Mouse (Mus musculus) neural tube, embryonic 12.5 days (tissue): ENCODE results near the gene Tgfbr1. TPM values are rescaled to one million over a fixed set of nuclear protein-coding genes. Genes with fewer than 3 reads are reported as not detected.

Experiments used
- ATAC-seq: fragments of 200-750 bp; cut with Nextera tagmentation; 2 replicates; pipeline ENCODE4 v1.8.0; 2017; ENCODE audit warnings: low read depth, mild to moderate bottlenecking, moderate TSS enrichment, moderate library complexity; ENCODE audit not compliant: low FRiP score
- H3K27ac ChIP-seq: fragments of 300-500 bp; sonication (generic); 2 replicates; pipeline ENCODE4 v1.5.1; 2016
- H3K27me3 ChIP-seq: fragments of 300-500 bp; sonication (generic); replicated peaks from 2 replicates; pipeline ENCODE4 v1.6.1; 2016; ENCODE audit warnings: mild to moderate bottlenecking
- H3K36me3 ChIP-seq: fragments of 300-500 bp; sonication (generic); 2 replicates; pipeline ENCODE4 v1.6.1; 2016; ENCODE audit warnings: mild to moderate bottlenecking
- H3K4me1 ChIP-seq: fragments of 300-500 bp; sonication (generic); 2 replicates; pipeline ENCODE4 v1.6.1; 2016
- H3K4me2 ChIP-seq: fragments of 300-500 bp; sonication (generic); replicated peaks from 2 replicates; pipeline ENCODE4 v1.6.1; 2016; ENCODE audit warnings: mild to moderate bottlenecking
- H3K4me3 ChIP-seq: fragments of 300-500 bp; sonication (generic); 2 replicates; pipeline ENCODE4 v1.5.1; 2016
- H3K9ac ChIP-seq: fragments of 300-500 bp; sonication (generic); 2 replicates; pipeline ENCODE4 v1.6.1; 2016; ENCODE audit warnings: mild to moderate bottlenecking
- H3K9me3 ChIP-seq: fragments of 300-500 bp; sonication (generic); 2 replicates; pipeline ENCODE4 v1.6.1; 2016; ENCODE audit warnings: mild to moderate bottlenecking
- WGBS: fragments of 180-500 bp; shearing (Covaris S2); methylation state at CpG from one replicate; pipeline ENCODE4 v1.1.7; 2016; 5-methylcytosine and 5-hydroxymethylcytosine counted together
- polyA plus RNA-seq: library from polyadenylated mRNA; unstranded; fragments of >200 nt; fragmentation: Nextera tagmentation; extraction: Ambion mirVana; gene quantifications from 2 replicates; pipeline ENCODE4 v1.2.1, GENCODE M21; 2016

The Tgfbr1 gene
- 82.8 and 85.4 TPM in 2 replicates for polyA plus RNA-seq

DNA sequence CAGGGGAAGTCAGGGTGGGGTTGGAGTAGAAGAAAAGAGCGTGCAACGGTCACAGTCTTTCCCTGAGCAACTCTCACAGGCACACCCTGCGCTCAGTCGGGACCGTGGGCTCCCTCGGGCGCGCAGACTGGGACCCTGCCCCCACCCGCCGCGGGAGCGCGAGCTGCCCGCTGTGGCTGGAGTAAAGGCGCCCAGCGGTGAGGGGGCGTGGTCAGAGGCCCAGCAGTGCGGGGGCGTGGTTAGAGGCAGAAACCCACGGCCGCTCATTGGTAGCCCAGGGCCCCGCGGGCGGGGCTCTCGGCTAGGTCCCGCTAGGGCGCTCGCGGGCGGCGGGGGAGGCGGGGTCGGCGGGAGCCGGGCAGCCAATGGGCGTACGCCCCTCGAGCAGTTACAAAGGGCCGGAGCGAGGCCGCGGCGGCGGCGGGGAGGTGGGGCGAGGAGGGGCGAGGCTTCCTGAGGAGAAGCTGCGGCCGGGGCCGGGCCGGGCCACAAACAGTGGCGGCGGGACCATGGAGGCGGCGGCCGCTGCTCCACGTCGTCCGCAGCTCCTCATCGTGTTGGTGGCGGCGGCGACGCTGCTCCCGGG lies at the start of gene Tgfbr1:
Gene Tgfbr1 (plus strand): TSS at position 420 of the 586 bp plus-strand sequence.
- Histone ChIP-seq H3K27ac (peak within 1 kb of the TSS; percentile 93), H3K27me3 (no peaks in the 10 kb centered on the region), H3K36me3 (no peaks in the 10 kb centered on the region), H3K4me3 (peak within 1 kb of the TSS; percentile 96), H3K4me2 (peak within 1 kb of the TSS; percentile 93), H3K4me1 (peaks cover 12% of the 10 kb centered on the region), H3K9ac (peak within 1 kb of the TSS; percentile 95), H3K9me3 (no peaks in the 10 kb centered on the region)
- WGBS, result under 1% methylated on average over 61 of the region's 65 CpGs
- peak; percentile 98 for ATAC-seq

DNA sequence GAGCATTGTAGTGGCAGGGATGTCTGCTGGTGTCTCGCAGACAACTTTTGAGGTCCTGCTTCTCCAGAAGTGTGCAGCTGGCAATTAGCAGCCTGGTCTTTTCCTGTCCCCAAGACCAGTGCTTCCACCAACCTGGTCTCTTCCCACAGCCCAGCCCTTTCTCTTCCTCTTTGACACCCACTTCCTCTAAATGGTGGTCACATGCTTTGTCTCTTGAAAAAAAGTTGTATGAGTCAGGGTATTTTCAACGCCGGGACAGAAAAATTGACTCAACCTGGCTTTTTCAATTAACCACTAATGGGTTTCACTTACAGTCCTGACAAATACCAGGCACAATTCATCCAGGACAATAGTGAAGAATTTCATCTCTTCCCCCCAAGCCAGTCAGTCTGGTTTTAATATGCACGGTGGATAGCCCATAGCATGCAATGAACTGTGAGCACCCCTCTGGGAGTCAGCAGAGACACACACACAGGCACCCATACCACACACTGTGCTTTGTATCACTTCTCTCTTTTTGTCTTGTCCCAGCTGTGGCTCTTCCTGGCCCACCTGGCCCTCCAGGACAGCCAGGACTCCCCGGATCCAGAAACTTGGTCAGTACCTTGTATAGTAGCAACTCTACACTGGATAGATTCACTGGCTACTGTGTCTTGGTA lies 49.6 kb upstream of the Tgfbr1 start:
- Histone ChIP-seq H3K9ac (no peak overlapping the region), H3K9me3 (no peaks in the 10 kb centered on the region), H3K36me3 (no peaks in the 10 kb centered on the region), H3K27me3 (no peaks in the 10 kb centered on the region), H3K4me3 (no peak overlapping the region), H3K4me1 (0 out of 2 replicates have a peak, but pooled peaks cover 2% of the 10 kb centered on the region), H3K27ac (no peak overlapping the region), H3K4me2 (no peak overlapping the region)
- WGBS, result 73% methylated on average over 5 of the region's 5 CpGs
- no peak for ATAC-seq

DNA sequence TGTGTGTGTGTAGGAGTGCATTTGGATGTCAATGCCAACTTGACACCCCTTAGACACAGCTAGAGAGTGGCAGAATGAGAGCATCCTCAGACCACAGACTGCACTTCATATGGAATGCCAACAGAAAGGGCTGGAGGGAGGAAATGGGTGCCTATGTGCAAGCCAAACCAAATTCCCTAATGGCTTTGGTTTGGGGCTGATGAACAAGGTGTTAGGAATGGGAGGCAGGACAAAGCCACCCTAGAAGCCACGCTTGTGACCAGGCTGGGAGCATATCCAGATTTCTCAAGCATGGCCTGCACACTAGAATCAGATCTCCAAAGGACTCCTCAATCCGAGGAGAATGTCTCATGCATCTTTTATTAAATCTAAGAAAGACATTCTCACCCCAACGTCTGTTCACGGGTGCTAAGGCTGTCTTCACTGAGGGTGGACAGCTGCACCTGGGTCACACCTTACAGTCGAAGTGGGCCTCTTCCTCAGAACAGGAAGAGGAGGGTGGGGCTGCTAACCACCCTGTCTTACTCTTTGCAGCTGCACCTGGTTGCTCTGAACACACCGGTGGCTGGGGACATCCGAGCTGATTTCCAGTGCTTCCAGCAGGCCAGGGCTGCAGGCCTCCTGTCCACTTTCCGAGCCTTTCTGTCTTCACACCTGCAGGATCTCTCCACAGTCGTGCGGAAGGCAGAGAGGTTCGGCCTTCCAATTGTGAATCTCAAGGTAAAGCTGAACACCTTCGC lies 43.0 kb upstream of the Tgfbr1 start:
- H3K36me3 ChIP-seq, result no peaks in the 10 kb centered on the region
- H3K9ac ChIP-seq, result no peak overlapping the region
- H3K9me3 ChIP-seq, result no peaks in the 10 kb centered on the region
- H3K27me3 ChIP-seq, result no peaks in the 10 kb centered on the region
- H3K27ac ChIP-seq, result no peak overlapping the region
- no peak overlapping the region for H3K4me2 ChIP-seq
- 88% methylated on average over 12 of the region's 12 CpGs for WGBS
- no peak for ATAC-seq
- no peak overlapping the region for H3K4me3 ChIP-seq
- H3K4me1 ChIP-seq, result no peaks in the 10 kb centered on the region

- 78% methylated on average over 6 of the region's 6 CpGs for WGBS
- Histone ChIP-seq H3K4me1 (no peaks in the 10 kb centered on the region), H3K4me2 (no peak overlapping the region), H3K27ac (no peak overlapping the region), H3K36me3 (no peaks in the 10 kb centered on the region), H3K27me3 (no peaks in the 10 kb centered on the region), H3K9me3 (no peaks in the 10 kb centered on the region), H3K9ac (no peak overlapping the region), H3K4me3 (no peak overlapping the region)
- ATAC-seq, result no peak
These were observed 42.2 kb upstream of the Tgfbr1 start for GRCm38 (mm10) chr4:47310812-47311211.

- no peak overlapping the region for H3K4me3 ChIP-seq
- no peak overlapping the region for H3K4me2 ChIP-seq
- no peak for ATAC-seq
- no peak overlapping the region for H3K9ac ChIP-seq
- H3K27ac ChIP-seq, result no peak overlapping the region
- H3K9me3 ChIP-seq, result no peaks in the 10 kb centered on the region
- no peaks in the 10 kb centered on the region for H3K27me3 ChIP-seq
- H3K36me3 ChIP-seq, result no peaks in the 10 kb centered on the region
- 87% methylated on average over 6 of the region's 6 CpGs for WGBS
- H3K4me1 ChIP-seq, result no peaks in the 10 kb centered on the region
These were observed 41.6 kb upstream of the Tgfbr1 start for GRCm38 (mm10) chr4:47311467-47311866.

- no peaks in the 10 kb centered on the region for H3K36me3 ChIP-seq
- H3K4me1 ChIP-seq, result no peaks in the 10 kb centered on the region
- no peaks in the 10 kb centered on the region for H3K27me3 ChIP-seq
- no peak overlapping the region for H3K9ac ChIP-seq
- no peak overlapping the region for H3K27ac ChIP-seq
- H3K9me3 ChIP-seq, result no peaks in the 10 kb centered on the region
- 66% methylated on average over 7 of the region's 7 CpGs for WGBS
- no peak for ATAC-seq
- H3K4me3 ChIP-seq, result no peak overlapping the region
- no peak overlapping the region for H3K4me2 ChIP-seq
These were observed 41.1 kb upstream of the Tgfbr1 start for GRCm38 (mm10) chr4:47311929-47312328.

- no peak overlapping the region for H3K4me2 ChIP-seq
- no peaks in the 10 kb centered on the region for H3K4me1 ChIP-seq
- no peak overlapping the region for H3K9ac ChIP-seq
- no peaks in the 10 kb centered on the region for H3K27me3 ChIP-seq
- no peak overlapping the region for H3K4me3 ChIP-seq
- no peak overlapping the region for H3K27ac ChIP-seq
- WGBS, result 79% methylated on average over 14 of the region's 14 CpGs
- H3K9me3 ChIP-seq, result no peaks in the 10 kb centered on the region
- H3K36me3 ChIP-seq, result no peaks in the 10 kb centered on the region
- ATAC-seq, result no peak
These were observed 40.3 kb upstream of the Tgfbr1 start for GRCm38 (mm10) chr4:47312676-47313075.

DNA sequence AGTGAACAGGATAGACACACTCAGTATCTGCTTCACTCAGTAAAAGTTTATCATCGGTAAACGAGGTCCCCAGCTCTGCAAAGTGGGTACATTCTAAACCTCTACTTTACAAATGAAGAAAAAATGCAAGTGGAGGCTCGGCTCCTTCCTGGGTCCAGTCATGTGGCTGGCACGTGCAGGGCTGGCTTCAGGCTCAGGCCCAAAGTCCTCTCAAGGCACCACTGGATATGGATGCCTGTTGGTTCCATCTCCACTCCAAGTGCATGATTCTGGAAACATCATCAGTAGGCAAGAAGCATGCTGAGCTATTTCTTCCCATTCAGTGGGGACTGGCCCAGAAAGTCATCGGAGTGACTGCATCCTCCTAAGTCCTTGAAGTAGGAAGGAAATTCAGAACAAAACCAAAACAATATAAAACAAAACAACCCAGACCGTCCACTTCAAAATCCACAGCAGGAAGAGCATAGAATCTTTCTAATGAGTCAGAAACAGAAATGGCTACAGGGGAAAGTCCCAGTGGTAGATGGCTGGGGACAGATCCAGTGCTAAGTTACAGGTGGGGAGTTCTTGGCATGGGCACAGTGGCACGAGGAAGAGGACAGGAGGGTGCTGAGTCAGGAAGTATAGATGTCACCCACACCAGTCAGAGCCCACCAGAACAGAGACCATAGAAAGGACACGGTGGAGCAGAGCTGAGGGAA lies 39.2 kb upstream of the Tgfbr1 start:
- no peak for ATAC-seq
- WGBS, result 84% methylated on average over 8 of the region's 8 CpGs
- H3K27ac ChIP-seq, result no peak overlapping the region

DNA sequence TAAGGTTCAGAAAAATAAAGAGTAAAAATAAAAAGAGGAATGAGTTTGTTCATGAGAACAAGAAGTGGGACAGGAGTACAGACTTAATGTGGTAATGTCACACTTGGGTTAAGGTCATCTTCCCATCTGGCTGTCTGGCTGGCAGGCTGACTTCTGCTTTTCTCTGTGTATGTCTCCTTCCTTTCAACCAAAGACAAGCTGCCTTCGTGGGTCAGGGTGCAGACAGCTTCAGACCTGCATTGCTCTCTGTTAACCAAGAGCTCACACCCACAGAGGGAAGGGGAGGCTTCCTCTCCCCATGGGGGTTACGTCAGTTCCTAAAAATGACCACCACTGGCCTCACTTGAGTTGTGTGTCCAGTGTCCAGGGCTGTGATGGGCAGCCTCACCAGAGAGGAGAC lies 37.6 kb upstream of the Tgfbr1 start:
- Histone ChIP-seq H3K27me3 (no peaks in the 10 kb centered on the region), H3K9ac (no peak overlapping the region), H3K4me3 (no peak overlapping the region), H3K27ac (no peak overlapping the region), H3K4me1 (no peaks in the 10 kb centered on the region), H3K4me2 (no peak overlapping the region), H3K36me3 (no peaks in the 10 kb centered on the region), H3K9me3 (no peaks in the 10 kb centered on the region)
- ATAC-seq, result no peak
- 68% methylated on average over 2 of the region's 2 CpGs for WGBS

More for the DNA sequence above, 39.2 kb upstream of the Tgfbr1 start:
- Histone ChIP-seq H3K27me3 (no peaks in the 10 kb centered on the region), H3K4me2 (no peak overlapping the region), H3K36me3 (no peaks in the 10 kb centered on the region), H3K9ac (no peak overlapping the region), H3K4me3 (no peak overlapping the region), H3K9me3 (no peaks in the 10 kb centered on the region), H3K4me1 (no peaks in the 10 kb centered on the region)

DNA sequence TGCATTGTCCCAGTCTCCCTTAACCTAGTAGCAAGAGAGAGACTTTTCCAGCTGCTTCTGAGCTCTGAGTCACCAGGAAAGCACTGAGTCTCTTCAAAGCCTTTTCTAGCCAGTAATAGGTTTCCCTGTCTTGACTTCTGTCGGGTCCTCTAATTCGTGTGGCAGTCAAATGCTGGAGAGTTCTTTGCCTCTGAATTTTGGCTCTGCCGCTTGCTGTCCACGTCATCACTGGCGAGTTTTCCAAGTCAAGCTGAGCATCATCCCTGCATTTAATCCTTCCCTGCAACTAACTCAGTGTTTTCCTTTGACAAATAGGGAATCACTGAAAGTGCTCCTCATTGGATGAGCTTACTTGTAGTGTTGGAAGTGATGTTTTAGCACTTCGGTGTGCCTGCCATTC lies 36.6 kb upstream of the Tgfbr1 start:
- Histone ChIP-seq H3K9me3 (no peaks in the 10 kb centered on the region), H3K4me2 (no peak overlapping the region), H3K4me1 (no peaks in the 10 kb centered on the region), H3K4me3 (no peak overlapping the region), H3K27me3 (no peaks in the 10 kb centered on the region), H3K9ac (no peak overlapping the region), H3K27ac (no peak overlapping the region), H3K36me3 (no peaks in the 10 kb centered on the region)
- WGBS, result 84% methylated on average over 6 of the region's 6 CpGs
- no peak for ATAC-seq

DNA sequence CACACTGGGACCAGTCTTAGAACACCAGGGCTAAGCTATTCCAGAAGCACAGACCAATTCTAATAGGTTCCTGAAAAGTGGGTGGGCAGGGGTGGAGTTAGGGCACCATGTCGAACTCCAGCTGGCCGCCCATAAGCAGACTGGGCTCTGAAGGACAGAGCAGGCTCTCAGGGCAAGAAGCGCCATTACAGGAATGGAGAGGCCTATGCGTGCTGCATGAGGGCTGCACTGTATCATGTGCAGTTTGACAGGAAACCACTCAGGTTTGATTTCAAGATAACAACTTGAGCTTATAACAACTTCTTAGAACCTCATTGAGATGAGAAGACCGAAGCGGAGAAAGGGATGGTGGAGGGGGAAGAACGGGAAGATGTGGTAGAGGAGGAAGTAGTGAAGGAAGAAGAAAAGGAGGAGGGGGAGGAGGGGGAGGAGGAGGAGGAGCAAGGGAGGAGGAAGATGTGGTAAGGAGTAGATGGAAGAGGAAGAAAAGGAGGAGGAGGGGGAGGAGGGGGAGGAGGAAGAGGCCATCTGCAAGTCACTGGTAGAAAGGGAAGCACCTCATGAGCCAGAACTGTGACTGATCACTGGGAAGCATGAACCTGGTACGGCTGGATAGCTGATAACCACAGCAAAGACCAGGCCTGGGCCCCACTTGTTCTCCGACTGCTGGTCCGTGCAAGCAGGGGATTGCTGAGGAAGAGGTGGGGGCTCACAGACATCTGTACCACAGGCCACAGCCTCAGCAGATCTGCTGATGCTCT lies 33.3 kb upstream of the Tgfbr1 start:
- WGBS, result 89% methylated on average over 10 of the region's 10 CpGs

More for the DNA sequence above, 33.3 kb upstream of the Tgfbr1 start:
- Histone ChIP-seq H3K9ac (no peak overlapping the region), H3K4me2 (no peak overlapping the region), H3K27me3 (no peaks in the 10 kb centered on the region), H3K27ac (no peak overlapping the region), H3K4me3 (no peak overlapping the region), H3K4me1 (no peaks in the 10 kb centered on the region), H3K9me3 (no peaks in the 10 kb centered on the region), H3K36me3 (no peaks in the 10 kb centered on the region)
- no peak for ATAC-seq
